ENCODE assay signal across 14 mouse cellular contexts in the genomic region with DNA sequence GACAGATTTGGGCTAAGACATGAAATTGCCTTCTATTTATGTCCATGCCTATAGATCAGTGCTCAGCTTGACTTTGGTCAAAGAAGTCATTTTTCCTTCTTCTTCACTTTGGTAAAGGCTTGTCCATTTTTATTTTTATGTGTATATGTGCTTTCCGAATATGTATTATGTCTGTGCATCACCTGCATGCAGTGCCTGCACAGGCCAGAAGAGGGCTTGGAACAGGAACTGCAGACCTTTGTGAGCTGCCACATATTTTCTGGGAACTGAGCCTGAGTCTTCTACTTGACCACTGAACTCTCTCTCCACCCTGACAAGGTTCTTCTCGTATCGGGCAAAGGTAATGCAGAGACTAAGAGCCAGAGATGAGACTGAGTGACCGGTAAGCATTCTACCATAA.
DNase-seq lines count a peak whose midpoint lies in the region; ATAC-seq and TF ChIP-seq lines count a peak whose summit lies in the region.
"Had no signal": no experiment of that assay in that cellular context is flagged by ENCODE, and none has a peak within 500 bp of the region (broad histone marks: within the 10 kb centered on the region; RNA-seq: fewer than 3 reads in every experiment).

No protein-coding gene starts in this region.

- H3K4me2 ChIP-seq in hindbrain, postnatal 0 days (ENCODE audit: low read depth, low read length) = no peak overlapping the region
- H3K4me2 ChIP-seq in hindbrain, embryonic 16.5 days (ENCODE audit: low read length) = no peak overlapping the region
- no peak overlapping the region for H3K4me2 ChIP-seq in midbrain, embryonic 11.5 days
- no peak overlapping the region for H3K4me2 ChIP-seq in midbrain, embryonic 13.5 days (replicated peaks)
- H3K4me2 ChIP-seq: heart, embryonic 15.5 days; liver, embryonic 15.5 days; midbrain, embryonic 12.5 days had no signal

- H3K9ac ChIP-seq in hindbrain, postnatal 0 days (replicated peaks; ENCODE audit: low read length) = no peak overlapping the region
- no peak overlapping the region for H3K9ac ChIP-seq in hindbrain, embryonic 16.5 days (ENCODE audit: low read depth, low read length)
- H3K9ac ChIP-seq in midbrain, embryonic 11.5 days (ENCODE audit: low read length) = no peak overlapping the region
- no peak overlapping the region for H3K9ac ChIP-seq in midbrain, embryonic 13.5 days (replicated peaks)
- H3K9ac ChIP-seq: heart, embryonic 15.5 days; liver, embryonic 15.5 days; midbrain, embryonic 12.5 days had no signal

- no peak for ATAC-seq in hindbrain, postnatal 0 days
- no peak for ATAC-seq in hindbrain, embryonic 16.5 days
- ATAC-seq in midbrain, embryonic 11.5 days (ENCODE audit: low FRiP score) = no peak
- ATAC-seq in midbrain, embryonic 13.5 days = no peak

- H3K9me3 ChIP-seq in hindbrain, postnatal 0 days (ENCODE audit: low read length) = no peaks in the 10 kb centered on the region
- no peaks in the 10 kb centered on the region for H3K9me3 ChIP-seq in hindbrain, embryonic 16.5 days (ENCODE audit: control insufficient read depth, low read length)
- H3K9me3 ChIP-seq in midbrain, embryonic 11.5 days (ENCODE audit: control insufficient read depth, low read length) = no peaks in the 10 kb centered on the region
- no peaks in the 10 kb centered on the region for H3K9me3 ChIP-seq in midbrain, embryonic 13.5 days
- H3K9me3 ChIP-seq: heart, embryonic 15.5 days; liver, embryonic 15.5 days; midbrain, embryonic 12.5 days had no signal

- no peak for DNase-seq in hindbrain, postnatal 0 days (ENCODE audit: low spot score)
- peak; percentile 78 for DNase-seq in midbrain, embryonic 11.5 days (ENCODE audit: low spot score, missing footprints)
- DNase-seq in R1 (ENCODE audit: low read depth, low spot score) = peak; percentile 35
- DNase-seq in thymus, postnatal 36 days = peak; percentile 17 to 22
- DNase-seq in retina, embryonic 14.5 days (ENCODE audit: low spot score) = no peak
- DNase-seq in cerebellum, adult 11-12 months = no peak
- DNase-seq: adrenal gland, postnatal 36 days; cerebellum, adult 9-11 months; right cerebral cortex, postnatal 4 days had no signal

- H3K4me3 ChIP-seq in hindbrain, postnatal 0 days (ENCODE audit: low read length) = no peak overlapping the region
- no peak overlapping the region for H3K4me3 ChIP-seq in hindbrain, embryonic 16.5 days (ENCODE audit: low read length)
- H3K4me3 ChIP-seq in midbrain, embryonic 11.5 days (ENCODE audit: low read depth, low read length) = no peak overlapping the region
- H3K4me3 ChIP-seq in midbrain, embryonic 13.5 days (replicated peaks) = no peak overlapping the region
- H3K4me3 ChIP-seq: heart, embryonic 15.5 days; liver, embryonic 15.5 days; midbrain, embryonic 12.5 days had no signal

- 95% methylated on average over 4 of the region's 4 CpGs for WGBS in hindbrain, postnatal 0 days
- WGBS in hindbrain, embryonic 16.5 days = 94% methylated on average over 4 of the region's 4 CpGs
- WGBS in midbrain, embryonic 11.5 days = 90% methylated on average over 4 of the region's 4 CpGs
- 92% methylated on average over 4 of the region's 4 CpGs for WGBS in midbrain, embryonic 13.5 days

- H3K4me1 ChIP-seq in hindbrain, postnatal 0 days (ENCODE audit: insufficient read depth, low read length) = no peaks in the 10 kb centered on the region
- no peaks in the 10 kb centered on the region for H3K4me1 ChIP-seq in hindbrain, embryonic 16.5 days (ENCODE audit: control insufficient read depth, insufficient read depth, low read depth, low read length)
- no peaks in the 10 kb centered on the region for H3K4me1 ChIP-seq in midbrain, embryonic 11.5 days (ENCODE audit: control insufficient read depth, insufficient read depth, low read length)
- H3K4me1 ChIP-seq in midbrain, embryonic 13.5 days (replicated peaks) = no peaks in the 10 kb centered on the region
- H3K4me1 ChIP-seq: heart, embryonic 15.5 days; liver, embryonic 15.5 days; midbrain, embryonic 12.5 days had no signal

- H3K27ac ChIP-seq in hindbrain, postnatal 0 days = no peak overlapping the region
- no peak overlapping the region for H3K27ac ChIP-seq in hindbrain, embryonic 16.5 days (ENCODE audit: low read depth, low read length)
- H3K27ac ChIP-seq in midbrain, embryonic 11.5 days (ENCODE audit: low read depth, low read length) = no peak overlapping the region
- no peak overlapping the region for H3K27ac ChIP-seq in midbrain, embryonic 13.5 days
- H3K27ac ChIP-seq: heart, embryonic 15.5 days; liver, embryonic 15.5 days; midbrain, embryonic 12.5 days had no signal

- TF ChIP-seq CTCF in hindbrain, postnatal 0 days (IDR thresholded peaks at IDR 0.05; ENCODE audit: low read depth) = peak; percentile 49

- no peaks in the 10 kb centered on the region for H3K27me3 ChIP-seq in hindbrain, postnatal 0 days (ENCODE audit: insufficient read depth, low read length)
- H3K27me3 ChIP-seq in hindbrain, embryonic 16.5 days (replicated peaks; ENCODE audit: control insufficient read depth, insufficient read depth, low read length) = no peaks in the 10 kb centered on the region
- H3K27me3 ChIP-seq in midbrain, embryonic 11.5 days (ENCODE audit: control insufficient read depth, insufficient read depth, low read length) = no peaks in the 10 kb centered on the region
- no peaks in the 10 kb centered on the region for H3K27me3 ChIP-seq in midbrain, embryonic 13.5 days
- H3K27me3 ChIP-seq: heart, embryonic 15.5 days; liver, embryonic 15.5 days; midbrain, embryonic 12.5 days had no signal

- H3K36me3 ChIP-seq in hindbrain, postnatal 0 days (ENCODE audit: insufficient read depth, low read length) = no peaks in the 10 kb centered on the region
- H3K36me3 ChIP-seq in hindbrain, embryonic 16.5 days (ENCODE audit: control insufficient read depth, insufficient read depth, low read length) = no peaks in the 10 kb centered on the region
- no peaks in the 10 kb centered on the region for H3K36me3 ChIP-seq in midbrain, embryonic 11.5 days (ENCODE audit: control insufficient read depth, insufficient read depth, low read length)
- no peaks in the 10 kb centered on the region for H3K36me3 ChIP-seq in midbrain, embryonic 13.5 days
- H3K36me3 ChIP-seq: heart, embryonic 15.5 days; liver, embryonic 15.5 days; midbrain, embryonic 12.5 days had no signal

Comparison
In these comparisons a context has a peak if more than half of its experiments do, and no peak if none do; other contexts are left out.
1. DNase-seq: peak in midbrain, embryonic 11.5 days (single experiment), R1 (single experiment) and thymus, postnatal 36 days (2 of 2); none in hindbrain, postnatal 0 days (single experiment), retina, embryonic 14.5 days (single experiment) and cerebellum, adult 11-12 months (single experiment).